Mouse (Mus musculus) gastrocnemius, postnatal 4 days (tissue): ENCODE measurements around the gene Ccr7. TPM values are rescaled to one million over a fixed set of nuclear protein-coding genes. Genes with fewer than 3 reads are reported as not detected.

Experiments
- DNase-seq, 2 experiments: peaks; one replicate each; pipeline ENCODE4 v3.0.0; 2021 to 2022; ENCODE audit warnings: low spot score in 2 of 2, mixed read lengths in 2 of 2
- total RNA-seq, 2 experiments: library from RNA; stranded (reverse); gene quantifications; 2 replicates each; pipeline ENCODE4 v1.2.3; 2021

The Ccr7 gene
- total RNA-seq, 2 experiments from 2014 or later = 0.12 to 0.18 TPM

DNA sequence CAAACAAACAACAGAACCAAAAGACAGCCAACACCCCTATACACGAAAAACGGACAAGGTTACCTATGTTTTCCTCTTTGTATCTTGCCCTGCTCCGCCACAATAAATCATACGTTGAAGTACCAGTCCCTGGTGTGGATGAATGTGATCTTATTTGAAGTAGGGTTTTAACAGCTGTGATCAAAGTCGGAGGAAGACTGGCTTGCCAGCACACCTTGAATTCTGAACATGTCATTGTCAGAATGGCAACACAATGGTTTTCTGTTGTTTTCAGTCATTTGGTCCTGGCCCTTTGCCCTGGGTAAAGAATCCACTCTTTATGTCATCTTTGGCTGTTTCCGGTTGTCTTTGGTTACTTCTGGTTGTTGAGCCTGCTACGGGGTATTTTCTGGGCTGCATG, 35.9 kb downstream of the Ccr7 start:
- no peak for DNase-seq

DNA sequence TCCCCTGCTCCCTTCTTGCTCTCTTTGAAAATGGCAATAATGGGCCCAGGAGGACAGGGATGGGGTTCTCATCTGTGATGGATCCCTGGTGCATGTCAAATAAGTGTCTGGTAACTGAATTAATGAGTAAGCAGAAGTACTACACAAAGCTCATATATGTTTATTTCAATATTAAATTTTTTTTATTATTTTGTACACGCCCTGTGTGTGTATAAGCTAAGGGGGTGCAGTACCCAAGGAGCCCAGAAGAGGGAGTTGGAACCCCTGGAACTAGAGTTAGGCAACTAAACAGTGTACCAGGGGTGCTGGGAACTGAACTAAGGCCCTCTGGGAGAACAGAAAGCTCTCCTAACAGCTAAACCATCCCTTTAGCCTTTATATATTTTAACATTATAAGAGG, 36.5 kb downstream of the Ccr7 start:
- no peak for DNase-seq

DNA sequence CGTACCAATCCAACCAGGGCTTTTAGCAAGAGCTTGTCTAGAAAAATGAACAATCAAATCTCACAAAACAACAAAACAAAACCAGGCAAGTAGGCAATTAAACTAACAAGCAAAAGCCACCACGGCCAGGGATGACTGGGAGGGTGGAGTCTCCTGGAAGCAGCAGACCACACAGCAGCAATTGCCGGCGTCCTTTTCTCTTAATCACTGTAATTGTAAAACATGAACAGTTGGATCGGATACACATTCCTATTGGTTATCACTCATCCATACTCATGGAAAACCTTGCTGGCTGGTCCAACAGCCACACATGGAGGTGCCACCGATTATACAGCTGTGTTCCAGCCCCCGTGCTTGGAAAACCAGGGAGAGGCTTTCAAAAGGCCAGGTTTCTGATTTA, 37.0 kb downstream of the Ccr7 start:
- DNase-seq = no peak

DNA sequence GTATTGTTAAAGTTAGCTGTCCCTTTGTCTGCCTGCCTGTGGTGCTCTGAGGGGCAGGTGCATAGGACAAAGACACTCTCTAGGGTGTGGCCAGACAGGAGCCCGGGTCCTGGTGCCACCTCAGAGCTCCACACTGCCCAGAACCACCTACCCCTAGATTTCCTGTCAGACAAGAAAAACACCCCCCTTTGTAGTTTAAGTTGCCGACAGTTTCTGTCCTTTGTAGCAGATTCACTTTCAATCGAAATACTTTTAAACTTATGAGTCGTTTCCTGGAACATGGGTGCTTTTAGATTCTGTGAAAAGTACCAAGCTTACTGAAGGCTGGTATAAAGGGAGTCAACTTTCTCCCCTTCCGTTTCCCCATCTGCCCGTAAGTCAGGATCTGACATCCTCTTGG, 38.9 kb downstream of the Ccr7 start:
- no peak for DNase-seq

DNA sequence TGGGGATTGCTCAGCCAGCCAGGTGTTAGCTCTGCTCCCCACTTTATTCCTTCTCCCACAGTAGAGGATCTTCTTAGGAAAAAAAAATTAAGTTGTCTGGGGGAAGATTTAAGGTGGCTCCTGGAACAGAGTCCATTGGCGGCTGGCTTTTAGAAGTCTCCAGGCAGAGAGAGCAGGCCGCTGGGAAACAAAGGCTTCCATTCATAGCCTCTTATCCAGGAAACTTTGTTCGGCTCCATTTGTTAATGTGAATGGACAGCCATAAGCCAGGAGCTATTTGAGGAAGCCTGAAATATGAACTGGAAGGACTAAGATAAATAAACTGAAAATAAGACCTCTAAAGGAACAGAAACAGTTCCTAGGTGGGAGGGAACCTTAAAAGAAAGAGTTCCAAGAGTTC, 41.8 kb downstream of the Ccr7 start:
- no peak for DNase-seq

DNA sequence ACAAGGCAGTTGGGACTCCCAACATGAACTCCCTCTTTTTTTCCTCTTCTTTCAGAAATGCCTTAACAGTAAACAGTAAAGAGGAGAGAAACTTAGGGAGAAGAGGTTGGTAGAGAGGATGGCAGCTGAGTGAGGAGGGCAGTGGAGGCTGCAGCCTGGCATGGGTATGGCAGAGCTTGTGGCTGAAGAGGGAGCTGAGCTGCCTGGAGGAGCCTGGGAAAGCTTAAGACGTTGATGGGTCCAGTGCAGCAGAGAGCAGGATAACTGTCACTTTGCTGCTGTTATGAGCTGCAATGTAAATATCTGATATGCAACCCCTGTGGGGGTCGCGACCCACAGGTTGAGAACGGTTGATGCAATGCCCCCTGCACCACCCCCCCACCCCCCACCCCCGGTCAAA, 42.2 kb downstream of the Ccr7 start:
- no peak for DNase-seq

DNA sequence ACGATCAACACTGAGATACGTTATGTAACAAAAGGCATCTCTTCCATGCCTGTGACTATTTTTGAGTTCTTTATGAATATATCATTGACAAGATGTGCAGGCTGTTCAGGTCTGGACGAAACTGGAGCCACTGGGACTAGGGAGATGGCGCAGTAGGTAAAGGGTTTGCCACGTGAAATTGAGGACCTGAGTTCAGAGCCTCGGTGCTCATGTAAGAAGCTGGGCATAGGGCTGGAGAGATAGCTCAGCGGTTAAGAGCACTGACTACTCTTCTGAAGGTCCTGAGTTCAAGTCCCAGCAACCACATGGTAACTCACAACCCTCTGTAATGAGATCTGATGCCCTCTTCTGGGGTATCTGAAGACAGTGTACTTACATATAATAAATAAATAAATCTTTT, 43.2 kb downstream of the Ccr7 start:
- DNase-seq = no peak

DNA sequence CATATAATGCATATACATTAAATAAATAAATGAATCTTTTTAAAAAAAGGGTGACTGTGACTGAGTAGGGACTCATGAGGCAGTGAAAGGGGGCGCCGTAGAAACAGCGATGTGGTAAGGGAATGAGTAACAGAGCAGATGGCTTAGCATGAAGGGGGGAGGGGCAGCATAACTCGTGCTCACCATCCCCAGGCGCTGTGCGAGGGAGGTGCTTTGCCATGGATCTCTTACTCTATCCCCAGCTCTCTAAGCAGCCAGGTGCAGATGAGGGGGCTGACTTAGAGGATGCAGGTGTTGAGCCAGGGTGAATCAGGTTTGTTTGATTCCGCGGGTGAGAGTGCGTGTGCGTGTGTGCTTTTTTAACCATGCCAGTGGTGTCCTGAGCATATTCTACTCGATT, 43.7 kb downstream of the Ccr7 start:
- DNase-seq = no peak

DNA sequence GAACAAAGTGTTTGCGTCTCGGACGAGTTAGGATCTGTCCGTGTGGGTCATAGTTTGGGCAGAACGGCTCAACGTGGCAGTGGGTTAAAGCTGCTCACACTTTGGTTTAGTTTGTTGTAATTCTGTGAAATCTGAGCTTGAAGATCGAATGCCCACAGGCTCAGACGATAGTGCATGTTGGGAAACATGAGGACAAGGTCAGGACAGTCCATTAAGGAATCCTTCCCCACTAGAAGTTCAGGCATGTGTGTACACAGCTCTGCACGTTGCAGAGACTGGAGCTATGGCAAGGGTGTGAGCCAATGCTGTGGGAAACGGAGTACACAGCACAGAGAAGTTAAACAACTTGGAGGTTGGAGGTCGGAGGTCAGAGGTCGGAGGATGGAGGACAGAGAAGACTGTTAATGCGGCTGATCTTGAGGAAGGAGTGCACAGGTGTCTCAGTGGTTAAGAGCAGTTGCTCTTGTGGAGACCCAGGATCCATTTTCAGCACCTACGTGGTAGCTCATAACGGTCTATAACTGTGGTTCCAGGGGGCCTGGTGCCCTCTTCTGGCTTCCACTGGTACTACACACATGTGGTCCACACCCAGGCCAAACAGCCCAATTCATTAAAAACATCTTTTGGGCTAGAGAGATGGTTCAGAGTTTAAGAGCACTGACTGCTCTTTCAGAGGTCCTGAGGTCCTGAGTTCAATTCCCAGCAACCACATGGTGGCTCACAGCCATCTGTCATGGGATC, 44.3 kb downstream of the Ccr7 start:
- no peak for DNase-seq

DNA sequence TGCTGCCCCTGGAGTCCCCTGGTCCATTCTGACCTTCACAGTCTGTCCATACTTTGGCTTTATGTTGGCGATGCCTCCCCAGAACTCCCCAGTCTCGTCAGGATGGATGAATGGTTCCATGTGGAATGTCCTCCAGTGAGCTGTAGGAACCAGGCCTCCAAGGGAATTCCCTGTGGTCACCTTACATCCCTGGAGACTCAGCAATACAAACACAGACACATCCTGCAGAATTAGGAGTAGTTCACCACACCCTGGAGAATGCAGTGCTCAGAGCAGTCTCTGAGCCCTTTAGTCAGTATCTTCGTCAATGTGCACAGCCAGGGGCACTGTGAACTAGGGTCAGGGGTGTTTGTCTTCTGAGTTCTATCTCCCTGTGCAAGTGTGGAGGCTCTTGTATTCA, 46.6 kb downstream of the Ccr7 start:
- DNase-seq = no peak

DNA sequence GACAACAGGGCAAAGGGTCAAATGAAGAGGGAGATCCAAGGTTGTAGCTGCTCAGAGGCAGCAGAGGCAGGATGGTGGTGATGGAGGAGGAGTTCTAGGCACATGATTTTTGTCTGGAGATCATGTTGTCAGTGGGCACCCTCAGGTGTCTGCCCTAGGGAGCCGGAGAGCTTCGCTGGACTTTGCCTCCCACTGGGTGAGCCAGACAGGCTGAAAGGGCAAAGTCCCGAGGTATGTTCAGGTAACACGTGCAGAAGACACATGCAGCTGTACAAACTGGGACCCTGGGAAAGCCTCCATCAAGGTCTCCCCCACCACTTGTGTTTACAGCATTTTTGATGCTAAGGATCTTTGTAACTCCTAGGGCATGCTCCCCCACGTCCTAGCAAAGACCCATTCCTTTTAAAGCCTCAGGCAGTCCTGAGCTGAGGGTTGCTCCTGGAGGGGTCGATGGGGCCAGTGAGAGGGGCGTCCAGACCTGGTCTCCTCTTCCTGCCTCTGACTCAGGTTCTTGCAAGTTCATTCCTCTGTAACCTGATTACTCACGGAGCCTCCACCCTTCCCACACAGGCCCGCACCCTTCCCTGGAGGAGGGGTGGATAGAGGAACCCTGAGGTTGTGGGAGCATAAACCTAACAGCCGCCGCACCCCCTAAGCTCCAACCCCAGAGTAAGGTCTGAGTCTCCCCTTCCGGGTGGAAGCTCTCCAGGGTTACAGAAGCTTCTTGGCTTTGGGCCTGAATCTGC, 48.7 kb downstream of the Ccr7 start:
- DNase-seq = no peak

DNA sequence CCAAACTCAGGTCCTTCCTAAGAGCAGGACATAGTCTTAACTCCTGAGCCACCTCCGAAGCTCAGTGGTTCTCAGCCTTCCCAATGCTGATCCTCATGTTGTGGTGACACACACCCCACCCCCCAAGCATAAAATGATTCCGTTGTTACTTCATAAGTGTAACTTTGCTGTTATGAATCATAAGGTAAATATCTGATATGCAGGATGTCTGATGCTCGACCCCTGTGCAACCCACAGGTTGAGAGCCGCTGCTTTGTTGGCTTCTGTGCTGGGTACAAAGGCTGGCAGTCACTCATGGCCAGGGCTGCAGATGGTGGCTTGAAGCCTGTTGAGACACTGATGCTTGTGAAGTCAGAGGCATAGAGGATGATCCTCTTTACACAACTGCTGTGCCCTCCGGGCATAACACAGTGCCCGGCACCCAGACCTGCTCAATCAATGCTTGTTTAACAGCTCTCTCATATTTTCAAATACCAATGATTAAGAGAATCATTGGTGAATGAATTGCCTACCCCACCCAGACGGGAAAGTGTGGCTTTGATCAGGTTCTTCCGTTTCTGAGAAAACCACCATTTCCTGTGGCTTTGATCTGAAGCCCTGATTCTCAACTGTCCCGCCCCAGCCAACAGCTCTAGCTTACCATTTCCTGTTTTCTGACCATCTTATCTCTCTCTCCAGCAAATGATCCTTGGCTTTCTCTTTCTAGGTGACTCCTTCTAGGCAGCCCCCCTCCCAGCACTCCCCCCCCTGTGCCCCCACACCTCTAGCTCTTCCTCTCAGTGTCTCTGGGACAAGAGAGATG, 50.1 kb downstream of the Ccr7 start:
- no peak for DNase-seq

DNA sequence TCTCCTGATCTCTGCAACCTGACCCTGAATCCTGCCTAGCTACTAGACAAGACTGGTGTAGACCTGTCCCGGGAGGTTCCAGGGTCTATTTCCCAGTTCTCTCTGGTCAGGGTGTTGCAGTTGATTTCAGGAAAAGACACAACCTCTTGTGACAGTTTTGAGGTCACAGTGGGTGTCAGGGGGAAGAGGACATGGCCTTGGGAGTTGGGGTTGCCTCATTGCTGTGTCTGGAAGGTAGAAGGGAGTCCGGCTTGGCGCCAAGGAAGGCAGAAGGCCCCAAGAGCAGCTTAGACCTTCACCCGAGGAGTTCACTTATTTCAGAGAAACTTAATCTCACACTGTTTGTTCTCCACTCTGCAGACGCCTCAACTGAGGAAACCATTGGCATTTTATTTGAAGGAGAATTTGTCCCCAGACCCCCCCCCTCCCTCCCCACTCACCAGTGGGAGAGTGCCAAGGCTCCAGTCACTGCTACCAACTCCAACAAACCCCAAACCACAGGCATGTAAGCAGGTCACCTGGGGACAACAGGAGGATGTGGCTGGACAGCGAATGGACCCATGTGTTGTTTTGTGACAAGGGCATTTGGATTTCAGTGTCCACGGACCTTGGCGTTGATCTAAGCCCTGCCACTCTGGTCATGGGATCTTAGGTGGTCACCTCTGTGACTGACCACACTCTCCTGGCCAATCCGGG, 52.2 kb downstream of the Ccr7 start:
- DNase-seq = no peak

DNA sequence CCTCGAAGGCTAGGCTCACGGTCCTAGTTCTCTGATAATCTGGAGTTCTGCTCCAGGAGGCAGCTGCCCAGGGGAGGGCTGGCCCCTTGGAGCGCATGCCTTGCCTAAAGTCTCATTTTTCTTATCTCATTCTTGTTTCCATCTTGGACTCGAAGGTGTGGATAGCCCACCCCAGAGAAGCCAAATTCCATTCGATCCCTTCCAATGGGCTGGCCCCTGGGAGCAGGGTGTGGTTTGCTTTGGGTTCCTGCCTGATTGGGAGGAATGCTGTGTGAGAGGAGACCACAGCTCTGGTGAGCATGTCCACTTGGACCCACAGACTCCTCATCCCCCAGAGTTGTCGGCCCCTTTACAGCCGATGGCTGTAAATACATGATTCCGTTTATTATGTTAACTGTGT, 53.2 kb downstream of the Ccr7 start:
- no peak for DNase-seq

DNA sequence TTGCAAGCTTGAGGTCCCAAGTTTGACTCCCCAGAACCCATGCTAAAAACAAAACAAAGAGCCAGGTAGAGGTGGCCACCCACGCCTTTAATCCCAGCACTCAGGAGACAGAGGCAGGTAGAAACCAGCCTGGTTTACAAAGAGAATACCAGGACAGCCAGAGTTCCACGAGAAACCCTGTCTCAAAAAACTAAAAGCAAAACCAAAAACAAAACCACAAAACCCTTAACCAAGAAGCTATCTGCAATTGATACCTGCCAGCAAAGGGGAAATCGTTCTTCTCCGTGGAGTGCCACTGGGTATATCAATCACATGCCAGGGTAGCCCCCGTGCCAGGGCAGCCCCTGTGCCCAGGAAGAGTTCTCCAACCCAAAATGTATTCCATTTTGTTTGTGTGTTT, 54.7 kb downstream of the Ccr7 start:
- no peak for DNase-seq

DNA sequence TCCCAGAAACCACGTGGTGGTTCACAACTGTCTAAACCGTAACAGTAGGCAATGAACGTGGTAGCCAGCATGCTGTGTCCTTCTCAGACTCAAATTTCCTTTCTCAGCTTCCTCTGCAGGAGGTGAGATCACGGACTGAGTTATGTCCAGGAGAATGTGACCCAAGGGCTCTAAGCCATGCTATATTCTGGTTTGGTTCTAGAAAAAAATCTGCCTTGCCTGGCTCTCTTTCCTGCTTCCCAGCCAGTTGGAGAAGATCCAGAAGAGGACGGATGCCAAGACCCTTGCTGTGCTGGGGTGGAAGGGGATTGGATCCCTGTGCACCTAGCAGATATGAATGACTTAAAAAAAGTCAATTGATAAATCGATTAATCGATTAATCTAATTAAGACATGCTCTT, 55.4 kb downstream of the Ccr7 start:
- peak in 1 of 2 experiments; percentile 64 for DNase-seq

DNA sequence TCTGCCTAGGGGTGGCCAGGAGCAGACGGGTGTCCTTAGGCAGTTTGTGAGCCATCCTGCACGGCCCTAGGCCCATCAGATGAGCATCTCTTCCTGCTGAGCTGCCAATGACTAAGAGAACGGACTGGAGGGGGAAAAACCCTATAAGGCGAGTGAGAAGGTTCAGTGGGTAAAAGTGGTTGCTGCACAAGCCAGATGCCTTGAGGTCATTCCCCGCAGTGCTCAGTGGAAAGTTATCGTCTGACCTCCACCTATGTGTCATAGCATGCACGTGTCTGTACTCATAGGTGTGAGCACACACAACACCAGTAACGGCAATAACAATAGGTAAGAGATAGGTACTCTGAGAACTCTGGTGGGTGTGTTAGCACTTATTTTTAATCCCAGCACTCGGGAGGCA, 56.0 kb downstream of the Ccr7 start:
- no peak for DNase-seq

DNA sequence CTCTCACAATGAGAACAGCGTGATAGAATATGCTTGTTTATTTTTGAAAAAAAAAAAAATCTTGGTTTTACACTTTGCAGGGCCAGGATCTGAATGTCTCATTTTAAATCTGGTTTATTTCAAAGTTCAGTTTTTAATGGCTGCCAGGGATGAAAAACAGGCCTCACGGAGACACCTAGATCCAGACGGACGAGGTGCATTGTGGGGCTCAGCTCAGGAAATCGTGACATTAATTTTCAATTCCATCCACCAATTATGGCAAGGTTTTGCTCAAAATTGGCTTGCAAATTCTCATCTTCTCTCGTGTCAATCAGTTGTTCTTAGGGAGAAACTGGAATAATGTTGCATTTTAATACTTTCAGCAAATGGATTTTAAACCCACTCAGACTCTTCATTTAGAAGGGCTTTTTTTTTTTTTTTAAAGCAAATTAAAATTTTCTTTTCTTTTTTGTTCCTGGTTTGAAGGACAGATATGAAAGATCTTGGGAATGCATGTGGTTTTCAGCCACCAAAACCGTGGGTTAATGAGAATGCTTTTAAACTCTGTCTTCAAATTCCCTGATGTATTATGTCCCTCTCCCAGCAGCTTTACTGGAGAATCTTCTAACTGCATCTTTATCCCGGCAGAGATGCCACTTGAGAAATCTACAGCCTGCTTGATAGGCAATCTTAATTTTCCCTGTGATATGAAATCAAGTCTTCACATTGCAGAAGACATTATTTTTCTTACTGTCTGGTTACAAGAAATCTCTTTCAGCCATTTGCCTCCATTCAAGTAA, 57.7 kb downstream of the Ccr7 start:
- no peak for DNase-seq

DNA sequence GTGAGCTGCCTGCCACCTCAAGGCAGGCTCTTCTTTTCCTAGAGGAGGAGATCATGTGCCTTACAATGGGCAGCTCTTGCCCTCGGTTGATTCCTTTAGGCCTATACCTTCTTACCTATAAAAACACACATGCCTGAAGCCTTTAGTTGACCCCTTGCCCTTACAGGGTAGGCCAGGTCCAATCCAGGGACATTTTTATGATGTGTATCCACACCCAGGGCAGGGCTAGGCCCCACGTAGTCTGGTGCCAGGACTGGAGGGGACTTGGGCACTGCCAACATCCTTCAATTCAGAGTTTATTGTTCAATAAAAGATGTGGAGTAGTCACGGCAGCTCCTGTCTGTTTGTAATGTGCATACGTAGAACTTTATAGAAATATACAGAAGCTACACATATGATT, 58.5 kb downstream of the Ccr7 start:
- DNase-seq = peak in 1 of 2 experiments; percentile 11

DNA sequence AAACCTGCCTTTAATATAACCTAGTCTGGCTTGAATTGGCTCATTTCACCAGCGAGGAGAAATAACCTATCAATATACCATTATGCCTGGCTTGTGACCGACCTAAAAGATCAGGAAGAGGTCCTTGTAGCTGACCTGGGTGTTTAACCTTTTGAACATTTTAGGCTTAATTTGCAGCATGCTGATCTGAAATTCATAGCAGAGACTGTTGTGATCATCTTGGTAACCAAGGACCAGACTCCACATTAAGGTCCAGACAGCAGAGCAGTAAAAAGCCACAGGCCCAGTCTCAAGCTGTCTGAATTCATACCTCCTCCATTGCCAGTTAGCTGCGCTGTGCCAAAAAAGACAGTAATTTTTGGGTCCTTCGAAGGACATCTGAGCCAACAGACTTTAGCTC, 59.1 kb downstream of the Ccr7 start:
- no peak for DNase-seq
